Mouse (Mus musculus) CH12.LX (cell line): ENCODE results near the gene AI467606. TPM values are rescaled to one million over a fixed set of nuclear protein-coding genes. Genes with fewer than 3 reads are reported as not detected.
"Not testable (repeated sequence)": the region's sequence is repeated elsewhere in the genome, so short reads cannot be mapped to it uniquely, and the experiment has no call there.

Experiments
- DNase-seq: peaks from one replicate; pipeline ENCODE4 v3.0.0-alpha.2; 2013; ENCODE audit errors: extremely low read depth
- H3K27ac ChIP-seq: 2 replicates; pipeline ENCODE4 v1.5.1; 2012; ENCODE audit warnings: low read depth, mild to moderate bottlenecking, control low read depth, moderate library complexity; ENCODE audit not compliant: insufficient read depth
- H3K27me3 ChIP-seq: replicated peaks from 2 replicates; pipeline ENCODE3; 2012; ENCODE audit warnings: inconsistent platforms
- H3K36me3 ChIP-seq, 2 experiments: replicated peaks in 1 of 2; 2 replicates each; pipeline versions ENCODE3 to v1.6.1; 2012; ENCODE audit warnings: inconsistent platforms in 1 of 2, low read length in 1 of 2, mild to moderate bottlenecking in 1 of 2, mixed read lengths in 1 of 2, moderate library complexity in 1 of 2; ENCODE audit not compliant: control insufficient read depth in 1 of 2, insufficient read depth in 1 of 2
- H3K4me1 ChIP-seq, 2 experiments: 2 replicates each; pipeline ENCODE4 v1.6.1; 2012; ENCODE audit warnings: inconsistent platforms in 1 of 2, moderate library complexity in 1 of 2; ENCODE audit not compliant: insufficient read depth in 2 of 2, control insufficient read depth in 1 of 2
- H3K4me2 ChIP-seq: 2 replicates; pipeline ENCODE4 v1.6.1; 2012; ENCODE audit warnings: low read depth, mild to moderate bottlenecking, control low read depth; ENCODE audit not compliant: poor library complexity, insufficient read depth, severe bottlenecking
- H3K4me3 ChIP-seq, 3 experiments: fragments of 150-350 bp in 1 of 3; sonication (generic) in 1 of 3; replicated peaks in 1 of 3; 2 replicates each; pipeline versions ENCODE3 to v1.5.1; 2011 to 2012; ENCODE audit warnings: low read depth in 2 of 3, low read length in 2 of 3, mild to moderate bottlenecking in 2 of 3, moderate library complexity in 2 of 3, control low read depth in 1 of 3, improper control_type of control experiment in 1 of 3, inconsistent platforms in 1 of 3, mixed read lengths in 1 of 3; ENCODE audit not compliant: poor library complexity in 1 of 3
- H3K79me2 ChIP-seq: replicated peaks from 2 replicates; pipeline ENCODE4 v1.6.1; 2012; ENCODE audit warnings: mild to moderate bottlenecking, moderate library complexity; ENCODE audit not compliant: control insufficient read depth, poor library complexity, insufficient read depth, severe bottlenecking; ENCODE audit errors: extremely low read depth
- H3K9ac ChIP-seq: 2 replicates; pipeline ENCODE4 v1.6.1; 2012; ENCODE audit warnings: low read depth, mild to moderate bottlenecking, control low read depth, moderate library complexity; ENCODE audit not compliant: insufficient read depth
- H3K9me3 ChIP-seq: replicated peaks from 2 replicates; pipeline ENCODE3; 2012; ENCODE audit warnings: low read length, inconsistent platforms, mixed read lengths
- ELF1 ChIP-seq: IDR thresholded peaks from 2 replicates; pipeline ENCODE4 v1.6.1; 2014; ENCODE audit warnings: low read depth, mild to moderate bottlenecking, inconsistent platforms, low read length, improper control_type of control experiment
- JUN ChIP-seq: IDR thresholded peaks from 2 replicates; pipeline ENCODE4 v1.6.1; 2011; ENCODE audit warnings: low read depth, mild to moderate bottlenecking, low read length, improper control_type of control experiment, moderate library complexity; ENCODE audit not compliant: insufficient read depth
- KAT2A ChIP-seq: IDR thresholded peaks from 2 replicates; pipeline ENCODE4 v1.6.1; 2012; ENCODE audit warnings: low read length, improper control_type of control experiment, inconsistent platforms; ENCODE audit not compliant: insufficient replicate concordance
- PAX5 ChIP-seq: IDR thresholded peaks from 2 replicates; pipeline ENCODE4 v1.6.1; 2012; ENCODE audit warnings: low read length, inconsistent platforms, mixed read lengths
- RCOR1 ChIP-seq: conservative IDR thresholded peaks from 2 replicates; pipeline ENCODE4 v1.6.1; 2012; ENCODE audit warnings: low read depth, mild to moderate bottlenecking, inconsistent platforms, low read length, improper control_type of control experiment
- SMC3 ChIP-seq: IDR thresholded peaks from 2 replicates; pipeline ENCODE4 v1.6.1; 2011; ENCODE audit warnings: low read depth, low read length, improper control_type of control experiment
- ZKSCAN1 ChIP-seq: IDR thresholded peaks from 2 replicates; pipeline ENCODE4 v1.6.1; 2012; ENCODE audit warnings: low read depth, inconsistent platforms, low read length, improper control_type of control experiment, borderline replicate concordance
- dilution Hi-C: fragments of 300-500 bp; cut with MboI; formaldehyde crosslinking; loops from 2 replicates; pipeline ENCODE4 v1.14.3; 2020; ENCODE audit warnings: low sequenced_read_pairs; ENCODE audit not compliant: extremely low pct_unique_long_range_greater_than_20kb, extremely low pct_ligation_motif_present
- in situ Hi-C: fragments of 300-500 bp; cut with MboI; formaldehyde crosslinking; loops from 3 replicates; pipeline ENCODE4 v1.14.3; 2019; ENCODE audit warnings: low sequenced_read_pairs, low pct_ligation_motif_present, low pct_unique_long_range_greater_than_20kb, mixed read lengths
- polyA plus RNA-seq: library from polyadenylated mRNA; unstranded; fragments of >175 nt; gene quantifications from 2 replicates; pipeline ENCODE4 v1.2.1, GENCODE M21; 2012; ENCODE audit warnings: low read depth; ENCODE audit not compliant: insufficient read length
- total RNA-seq, 2 experiments: library from RNA; depleted of rRNA; stranded (reverse); fragments of 300-350 nt in 1 of 2; fragments of >200 nt in 1 of 2; gene quantifications; 2 replicates each; pipeline ENCODE4 v1.2.3; 2012 to 2014

Gene AI467606
- total and polyA plus RNA-seq, 3 experiments = 15.7 to 26.4 (median 20.5) TPM

- no peaks in the 10 kb centered on the region for H3K36me3 ChIP-seq
- no peaks in the 10 kb centered on the region for H3K9me3 ChIP-seq
- in situ Hi-C loops (no loop called here), dilution Hi-C loops (no loop called here)
- no peak for TF ChIP-seq ZKSCAN1
- no peak for TF ChIP-seq ELF1
- no peak for TF ChIP-seq SMC3
- no peak for TF ChIP-seq RCOR1
- no peak for TF ChIP-seq JUN
- no peak for TF ChIP-seq PAX5
- no peak for TF ChIP-seq KAT2A
- H3K4me1 ChIP-seq = peaks cover 16 to 42% of the 10 kb centered on the region in 2 experiments
- no peaks in the 10 kb centered on the region for H3K27me3 ChIP-seq
- no peaks in the 10 kb centered on the region for H3K79me2 ChIP-seq
- no peak overlapping the region for H3K27ac ChIP-seq
- H3K4me2 ChIP-seq = no peak overlapping the region
- H3K4me3 ChIP-seq = no peak overlapping the region
- no peak for DNase-seq
- no peak overlapping the region for H3K9ac ChIP-seq
Measured at GRCm38 (mm10) chr7:127084794-127085193, 6.4 kb upstream of the AI467606 start.

GRCm38 (mm10) chr7:127085751-127086150, 5.4 kb upstream of the AI467606 start:
- in situ Hi-C loops, H3K4me2 ChIP-seq, H3K9me3 ChIP-seq, H3K27me3 ChIP-seq, DNase-seq, H3K9ac ChIP-seq, dilution Hi-C loops, H3K36me3 ChIP-seq, H3K27ac ChIP-seq, H3K79me2 ChIP-seq, H3K4me3 ChIP-seq: not testable (repeated sequence)
- peaks cover 11 to 40% of the 10 kb centered on the region in 2 experiments for H3K4me1 ChIP-seq

DNA sequence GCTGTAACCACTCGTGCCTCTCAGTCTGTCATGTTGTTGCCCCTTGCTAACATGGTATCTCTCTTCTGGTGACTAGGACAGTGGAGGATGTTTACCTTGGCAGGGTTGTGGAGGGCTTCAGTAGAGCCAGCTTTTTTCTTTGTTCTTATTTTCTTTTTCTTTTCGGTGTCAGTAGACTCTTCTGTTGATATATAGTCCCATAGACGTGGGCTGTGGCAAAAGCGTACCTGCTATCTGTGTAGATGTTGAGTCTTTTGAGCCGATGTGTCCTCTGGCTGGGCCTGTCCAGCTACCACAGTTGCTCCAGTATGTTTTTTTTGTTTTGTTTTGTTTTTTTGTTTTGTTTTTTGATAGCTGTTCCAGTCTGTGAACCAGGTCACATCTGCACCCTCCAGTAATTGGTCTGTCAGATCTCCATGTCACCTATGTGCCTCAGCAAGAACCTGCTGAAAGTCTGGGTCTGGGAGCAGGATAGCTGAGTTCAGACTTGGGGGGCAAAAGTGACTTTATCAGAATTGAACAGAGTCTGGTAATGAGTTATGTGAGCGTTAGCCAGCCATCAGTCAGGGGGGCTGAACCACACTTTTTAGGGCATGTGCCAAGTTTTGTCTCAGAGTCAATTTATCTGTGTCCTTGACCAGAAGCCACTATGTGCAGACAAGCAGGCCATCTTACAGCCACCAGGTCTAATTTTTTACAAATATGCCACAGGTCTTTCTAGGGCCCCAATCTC, 3.7 kb upstream of the AI467606 start, which contains the start of gene Zg16:
TSS of gene Zg16 (minus strand) at position 51 of the 733 bp plus-strand sequence.
- H3K4me3 ChIP-seq, dilution Hi-C loops, H3K27me3 ChIP-seq, H3K4me2 ChIP-seq, in situ Hi-C loops, DNase-seq, H3K27ac ChIP-seq, H3K9ac ChIP-seq, H3K9me3 ChIP-seq, H3K36me3 ChIP-seq: not testable (repeated sequence)
- peaks cover 11% of the 10 kb centered on the region for H3K79me2 ChIP-seq
- H3K4me1 ChIP-seq = peaks cover 7 to 29% of the 10 kb centered on the region in 2 experiments
